Mouse (Mus musculus) C2C12 (cell line): ENCODE measurements at regions not wholly inside any gene's neighbourhood (a gene's known extent, or its start where the extent isn't known, plus 50 kb on each side); places are given as distances from the start of the nearest gene placed in this dataset.

Experiments
- H3K27me3 ChIP-seq: one replicate; pipeline ENCODE4 v1.6.1; 2011; ENCODE audit not compliant: control insufficient read depth, insufficient read depth, insufficient read length
- H3K36me3 ChIP-seq: one replicate; pipeline ENCODE4 v1.6.1; 2011; ENCODE audit not compliant: control insufficient read depth, insufficient read depth
- H3K4me3 ChIP-seq: one replicate; pipeline ENCODE4 v1.5.1; 2011; ENCODE audit warnings: mild to moderate bottlenecking, control low read depth; ENCODE audit not compliant: poor library complexity, insufficient read depth, severe bottlenecking
- H3K79me2 ChIP-seq: one replicate; pipeline ENCODE4 v1.6.1; 2011; ENCODE audit not compliant: control insufficient read depth, insufficient read depth
- H3K79me3 ChIP-seq: one replicate; pipeline ENCODE4 v1.6.1; 2011; ENCODE audit warnings: low read depth, control low read depth
- H3ac ChIP-seq: one replicate; pipeline ENCODE3; 2011; ENCODE audit warnings: low read depth; ENCODE audit not compliant: control insufficient read depth, insufficient read length
- CEBPB ChIP-seq: IDR thresholded peaks from one replicate; pipeline ENCODE4 v1.6.1; 2011; ENCODE audit warnings: low read depth, mild to moderate bottlenecking, control low read depth, moderate library complexity
- CTCF ChIP-seq: IDR thresholded peaks from one replicate; pipeline ENCODE4 v1.5.1; 2011; ENCODE audit not compliant: control insufficient read depth, insufficient read depth, insufficient read length
- FOSL1 ChIP-seq: IDR thresholded peaks from one replicate; pipeline ENCODE4 v1.8.0; 2011; ENCODE audit warnings: mild to moderate bottlenecking, low read length; ENCODE audit not compliant: poor library complexity, insufficient read depth, severe bottlenecking
- MAX ChIP-seq: IDR thresholded peaks from one replicate; pipeline ENCODE4 v1.6.1; 2011; ENCODE audit warnings: mild to moderate bottlenecking, control low read depth
- MYOD1 ChIP-seq: IDR thresholded peaks from one replicate; pipeline ENCODE4 v1.6.1; 2011; ENCODE audit warnings: low read depth; ENCODE audit not compliant: control insufficient read depth, insufficient read length
- MYOG ChIP-seq: IDR thresholded peaks from one replicate; pipeline ENCODE4 v1.6.1; 2011; ENCODE audit not compliant: control insufficient read depth, insufficient read length; ENCODE audit errors: extremely low read depth
- USF1 ChIP-seq: IDR thresholded peaks from one replicate; pipeline ENCODE4 v1.6.1; 2011; ENCODE audit warnings: low read depth, mild to moderate bottlenecking, control low read depth, moderate library complexity

DNA sequence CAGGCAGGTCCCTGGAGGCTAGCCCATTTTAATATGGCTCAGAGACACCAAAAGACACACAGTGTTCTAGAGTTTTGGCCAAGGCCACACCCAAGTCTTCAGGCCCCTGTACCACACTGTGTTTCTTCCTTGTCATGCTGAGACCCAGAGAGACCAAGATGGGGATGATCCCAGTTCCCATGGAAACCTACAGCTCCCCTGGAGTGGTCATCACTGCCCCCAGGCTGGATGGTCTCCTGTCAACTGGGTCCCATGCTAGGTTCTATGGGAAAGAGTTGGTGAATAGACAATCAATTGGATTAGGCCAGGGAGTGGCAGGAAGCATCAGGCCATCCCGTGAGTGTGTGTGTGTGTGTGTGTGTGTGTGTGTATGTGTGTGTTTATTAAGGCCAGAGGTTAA is 80.5 kb upstream of the Tle3 start:
- Histone ChIP-seq H3K79me2 (no peaks in the 10 kb centered on the region), H3K4me3 (no peak overlapping the region), H3K79me3 (no peaks in the 10 kb centered on the region), H3K27me3 (no peaks in the 10 kb centered on the region), H3ac (no peak overlapping the region), H3K36me3 (no peaks in the 10 kb centered on the region)
- TF ChIP-seq CTCF: no peak
- TF ChIP-seq FOSL1: no peak
- TF ChIP-seq MYOG: no peak
- TF ChIP-seq USF1: no peak
- no peak for TF ChIP-seq CEBPB
- no peak for TF ChIP-seq MYOD1
- no peak for TF ChIP-seq MAX

DNA sequence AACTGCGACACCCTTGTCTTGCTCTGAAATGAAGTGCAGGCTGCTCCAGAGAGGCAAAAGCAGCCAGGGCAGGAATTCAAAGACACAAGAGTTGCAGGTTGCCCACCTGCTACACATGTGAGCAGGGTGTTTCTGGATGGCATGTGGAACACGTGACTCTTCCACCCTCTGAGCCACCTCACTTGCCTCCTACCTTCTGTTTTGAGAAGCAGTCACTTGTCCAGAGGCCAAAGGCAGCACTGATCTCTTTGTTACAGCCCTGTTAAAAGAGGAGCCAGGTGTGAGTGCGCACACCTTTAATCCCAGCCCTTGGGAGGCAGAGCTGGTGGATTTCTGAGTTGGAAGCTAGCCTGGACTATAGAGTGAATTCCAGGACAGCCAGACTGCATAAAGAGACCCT is 79.7 kb upstream of the Tle3 start:
- Histone ChIP-seq H3K27me3 (no peaks in the 10 kb centered on the region), H3K79me3 (no peaks in the 10 kb centered on the region), H3ac (no peak overlapping the region), H3K4me3 (no peak overlapping the region), H3K36me3 (no peaks in the 10 kb centered on the region), H3K79me2 (no peaks in the 10 kb centered on the region)
- TF ChIP-seq USF1 (no peak), MAX (no peak), MYOG (no peak), CTCF (no peak), FOSL1 (no peak), CEBPB (no peak), MYOD1 (no peak)

DNA sequence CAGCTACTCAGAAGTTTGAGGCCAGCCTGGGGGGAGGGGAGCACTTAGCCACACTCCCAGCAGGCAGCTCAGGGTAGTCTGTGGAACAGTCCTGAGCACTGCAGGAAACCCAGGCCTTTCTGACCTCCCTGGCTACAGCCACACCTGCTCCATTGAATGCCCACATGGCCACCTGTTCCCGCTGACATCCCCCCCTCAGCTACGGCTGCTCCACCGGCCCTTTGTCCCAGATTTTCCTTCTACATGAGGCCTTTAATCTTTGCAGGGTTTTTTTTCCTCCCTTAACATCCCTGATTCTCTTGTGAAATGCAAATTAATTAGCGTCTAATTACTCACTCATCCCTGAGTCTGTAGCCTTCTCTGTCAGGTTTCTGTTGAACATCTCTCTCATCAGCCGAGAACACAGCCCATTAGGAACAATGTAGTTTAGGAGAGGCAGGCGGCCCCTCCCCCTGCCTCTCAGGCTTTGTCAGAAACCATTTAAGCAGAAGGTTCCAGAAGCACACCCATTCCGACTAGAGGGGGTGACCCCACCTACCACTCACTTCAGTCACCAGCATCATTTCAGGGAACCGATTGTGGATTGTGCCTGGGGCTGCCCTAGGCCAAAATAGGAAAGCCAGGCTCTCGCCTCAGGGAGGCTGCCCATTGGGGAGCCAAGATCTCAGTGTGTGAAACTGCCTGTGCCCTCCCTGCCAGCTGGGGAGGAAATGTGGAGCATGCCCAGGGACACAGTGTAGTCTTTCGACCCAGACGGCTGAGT is 78.8 kb upstream of the Tle3 start:
- Histone ChIP-seq H3ac (no peak overlapping the region), H3K27me3 (no peaks in the 10 kb centered on the region), H3K79me3 (no peaks in the 10 kb centered on the region), H3K4me3 (no peak overlapping the region), H3K36me3 (no peaks in the 10 kb centered on the region), H3K79me2 (no peaks in the 10 kb centered on the region)
- no peak for TF ChIP-seq CEBPB
- no peak for TF ChIP-seq USF1
- no peak for TF ChIP-seq CTCF
- no peak for TF ChIP-seq FOSL1
- no peak for TF ChIP-seq MYOD1
- TF ChIP-seq MYOG: no peak
- TF ChIP-seq MAX: no peak

DNA sequence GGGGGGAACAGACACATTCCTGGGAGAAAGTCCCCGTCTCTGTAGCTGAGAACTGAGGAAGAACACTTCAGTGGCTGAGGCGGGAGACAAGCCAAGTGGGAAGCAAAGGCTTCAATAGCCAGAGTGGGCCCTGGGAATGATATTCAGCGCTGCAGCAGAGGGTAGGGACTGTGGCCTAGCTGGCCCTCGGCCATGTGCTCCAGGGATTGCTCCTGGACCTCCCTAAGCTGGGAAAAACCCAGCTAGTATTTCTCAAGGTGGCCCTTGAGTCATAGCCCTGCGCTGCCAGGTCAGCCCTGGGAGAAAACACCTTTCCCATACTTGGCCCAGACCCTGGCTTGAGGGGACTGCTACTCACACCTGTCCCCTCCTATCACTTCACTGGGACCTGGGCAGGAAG is 77.2 kb upstream of the Tle3 start:
- Histone ChIP-seq H3K4me3 (no peak overlapping the region), H3K79me3 (no peaks in the 10 kb centered on the region), H3K36me3 (no peaks in the 10 kb centered on the region), H3K79me2 (no peaks in the 10 kb centered on the region), H3ac (no peak overlapping the region), H3K27me3 (no peaks in the 10 kb centered on the region)
- no peak for TF ChIP-seq MYOD1
- no peak for TF ChIP-seq CEBPB
- no peak for TF ChIP-seq FOSL1
- no peak for TF ChIP-seq MAX
- TF ChIP-seq CTCF: no peak
- no peak for TF ChIP-seq USF1
- TF ChIP-seq MYOG: no peak

DNA sequence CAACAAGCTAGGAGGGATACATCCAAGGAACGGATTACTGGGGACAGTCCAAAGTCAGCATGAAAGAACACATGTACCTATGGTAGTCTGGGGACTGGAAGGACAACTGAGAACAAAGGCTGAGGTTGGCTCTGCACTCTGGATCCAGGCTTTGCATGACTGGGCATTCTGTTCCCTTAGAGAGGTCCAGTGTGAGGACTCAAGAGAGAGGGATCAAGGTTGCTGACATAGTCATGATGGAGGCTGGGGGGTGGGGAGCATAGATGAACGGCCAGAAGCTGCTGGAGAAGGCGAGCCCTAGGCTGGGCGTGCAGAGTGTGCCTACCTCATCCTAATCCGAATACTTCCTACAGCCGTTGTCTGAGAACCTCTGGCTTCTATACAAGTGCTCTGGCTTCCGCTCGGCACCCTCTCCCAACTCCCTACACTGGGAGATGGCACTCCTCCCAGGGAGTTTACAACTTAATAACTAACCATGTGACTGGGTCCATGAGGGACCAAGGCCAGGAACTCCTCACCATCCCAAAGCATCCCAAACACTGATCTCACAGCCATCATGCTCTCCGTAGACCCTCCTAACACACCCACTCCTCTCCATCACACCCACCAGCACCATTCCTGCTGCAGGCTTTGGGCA is 75.7 kb upstream of the Tle3 start:
- TF ChIP-seq MAX: no peak
- TF ChIP-seq CEBPB: no peak
- TF ChIP-seq CTCF: no peak

DNA sequence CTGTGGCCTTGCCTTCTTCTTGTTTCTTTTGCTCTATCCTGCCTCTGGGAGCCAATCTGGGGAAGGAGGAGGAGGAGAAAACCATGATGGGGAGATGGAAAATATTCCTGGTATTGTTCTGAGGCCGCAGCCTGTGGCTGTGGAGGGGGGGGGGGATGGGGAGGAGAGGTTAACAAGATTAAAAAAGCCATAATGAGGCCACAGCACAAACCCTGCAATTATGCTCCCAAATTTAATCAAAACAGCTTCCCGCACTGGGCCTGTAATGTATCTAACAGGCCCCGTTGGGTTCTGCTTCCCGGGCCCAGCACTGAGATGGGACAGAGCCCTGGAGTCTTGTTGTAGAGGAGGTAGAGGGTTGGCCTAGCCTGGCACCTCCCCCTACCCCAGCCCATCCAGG is 74.8 kb upstream of the Tle3 start:
- Histone ChIP-seq H3K79me2 (no peaks in the 10 kb centered on the region), H3K36me3 (no peaks in the 10 kb centered on the region), H3K4me3 (no peak overlapping the region), H3K79me3 (no peaks in the 10 kb centered on the region), H3ac (no peak overlapping the region), H3K27me3 (no peaks in the 10 kb centered on the region)
- TF ChIP-seq FOSL1 (no peak), MYOG (no peak), CTCF (no peak)

More for the DNA sequence above, 75.7 kb upstream of the Tle3 start:
- no peak overlapping the region for H3ac ChIP-seq
- H3K4me3 ChIP-seq: no peak overlapping the region
- no peaks in the 10 kb centered on the region for H3K79me2 ChIP-seq
- no peaks in the 10 kb centered on the region for H3K36me3 ChIP-seq
- no peaks in the 10 kb centered on the region for H3K79me3 ChIP-seq
- H3K27me3 ChIP-seq: no peaks in the 10 kb centered on the region
